Mouse (Mus musculus) liver (tissue): ENCODE results near the gene Myh15.
"Not testable (repeated sequence)": the region's sequence is repeated elsewhere in the genome, so short reads cannot be mapped to it uniquely, and the experiment has no call there.

Experiments used
- DNase-seq: peaks from one replicate; pipeline ENCODE4 v3.0.0-alpha.2; 2020; ENCODE audit warnings: mixed read lengths

Gene Myh15

GRCm38 (mm10) chr16:49057186-49057585, at the start of gene Myh15:
Gene Myh15 (plus strand): TSS chr16:49057486.
- no peak for DNase-seq

- no peak for DNase-seq
Observed at GRCm38 (mm10) chr16:49016620-49017332, 40.5 kb upstream of the Myh15 start.

- DNase-seq: no peak
Observed at GRCm38 (mm10) chr16:49035852-49036251, 21.4 kb upstream of the Myh15 start.

- no peak for DNase-seq
Observed at GRCm38 (mm10) chr16:49037771-49038170, 19.5 kb upstream of the Myh15 start.

GRCm38 (mm10) chr16:49040554-49041221, 16.6 kb upstream of the Myh15 start:
- no peak for DNase-seq

- DNase-seq: no peak
Observed at GRCm38 (mm10) chr16:49049214-49049613, 8.1 kb upstream of the Myh15 start.

- DNase-seq: no peak
Observed at GRCm38 (mm10) chr16:49069256-49069963, 12.1 kb downstream of the Myh15 start.

GRCm38 (mm10) chr16:49071316-49071715, 14.0 kb downstream of the Myh15 start:
- DNase-seq: no peak

- no peak for DNase-seq
Observed at GRCm38 (mm10) chr16:49128015-49128414, 70.7 kb downstream of the Myh15 start.

GRCm38 (mm10) chr16:49156193-49156592, 98.9 kb downstream of the Myh15 start:
- DNase-seq: no peak

GRCm38 (mm10) chr16:49164349-49165137, 107.3 kb downstream of the Myh15 start:
- peak; percentile 48 for DNase-seq

- DNase-seq: no peak
Observed at GRCm38 (mm10) chr16:49165728-49166127, 108.4 kb downstream of the Myh15 start.

GRCm38 (mm10) chr16:49167325-49167724, 110.0 kb downstream of the Myh15 start:
- no peak for DNase-seq

GRCm38 (mm10) chr16:49175077-49175476, 117.8 kb downstream of the Myh15 start:
- DNase-seq: no peak

- no peak for DNase-seq
Observed at GRCm38 (mm10) chr16:49175729-49176395, 118.6 kb downstream of the Myh15 start.

GRCm38 (mm10) chr16:49193521-49193920, 136.2 kb downstream of the Myh15 start:
- no peak for DNase-seq

- DNase-seq: no peak
Observed at GRCm38 (mm10) chr16:49193986-49194385, 136.7 kb downstream of the Myh15 start.

GRCm38 (mm10) chr16:49196290-49196689, 139.0 kb downstream of the Myh15 start:
- no peak for DNase-seq

GRCm38 (mm10) chr16:49197951-49198350, 140.7 kb downstream of the Myh15 start:
- no peak for DNase-seq

GRCm38 (mm10) chr16:49223733-49224132, 166.4 kb downstream of the Myh15 start:
- DNase-seq: no peak

GRCm38 (mm10) chr16:49243517-49243916, 186.2 kb downstream of the Myh15 start:
- not testable (repeated sequence) for DNase-seq
